Mouse (Mus musculus): ENCODE results near the gene Sowahc. TPM values are rescaled to one million over a fixed set of nuclear protein-coding genes. Genes with fewer than 3 reads are reported as not detected.

Sowahc gene
- polyA plus RNA-seq, 1 experiment from 2014 or later = 2.5 TPM

GRCm38 (mm10) chr10:59253541-59254079 is 31.9 kb downstream of the Sowahc start:
- H3K36me3 ChIP-seq (replicated peaks) = no peaks in the 10 kb centered on the region
- no peaks in the 10 kb centered on the region for H3K27me3 ChIP-seq
- H3K4me3 ChIP-seq (replicated peaks) = no peak overlapping the region
- no peaks in the 10 kb centered on the region for H3K9me3 ChIP-seq (replicated peaks)
- no peak overlapping the region for H3K27ac ChIP-seq (replicated peaks)
- peaks cover 6% of the 10 kb centered on the region; the same call in 1 of the 2 replicates for H3K4me1 ChIP-seq (replicated peaks)
- H3K9ac ChIP-seq = no peak overlapping the region
- no peak for ATAC-seq (ENCODE audit: insufficient read depth)
- WGBS (ENCODE audit: insufficient replicate concordance) = 61% methylated on average over 8 of the region's 8 CpGs
- no peak overlapping the region for H3K4me2 ChIP-seq

GRCm38 (mm10) chr10:59256533-59256932 is 34.8 kb downstream of the Sowahc start:
- Histone ChIP-seq H3K4me3 (replicated peaks) (no peak overlapping the region), H3K36me3 (replicated peaks) (no peaks in the 10 kb centered on the region), H3K27ac (replicated peaks) (no peak overlapping the region), H3K9ac (no peak overlapping the region), H3K9me3 (replicated peaks) (no peaks in the 10 kb centered on the region), H3K4me1 (replicated peaks) (peaks cover 6% of the 10 kb centered on the region; the same call in 1 of the 2 replicates), H3K27me3 (no peaks in the 10 kb centered on the region), H3K4me2 (no peak overlapping the region)
- 81% methylated on average over 2 of the region's 2 CpGs for WGBS (ENCODE audit: insufficient replicate concordance)
- ATAC-seq (ENCODE audit: insufficient read depth) = no peak

GRCm38 (mm10) chr10:59259572-59259971 is 37.8 kb downstream of the Sowahc start:
- Histone ChIP-seq H3K9me3 (replicated peaks) (no peaks in the 10 kb centered on the region), H3K9ac (no peak overlapping the region), H3K27ac (replicated peaks) (no peak overlapping the region), H3K27me3 (no peaks in the 10 kb centered on the region), H3K4me3 (replicated peaks) (no peak overlapping the region), H3K36me3 (replicated peaks) (no peaks in the 10 kb centered on the region), H3K4me2 (no peak overlapping the region), H3K4me1 (replicated peaks) (peaks cover 21% of the 10 kb centered on the region)
- WGBS (ENCODE audit: insufficient replicate concordance) = 73% methylated on average over 6 of the region's 6 CpGs
- ATAC-seq (ENCODE audit: insufficient read depth) = no peak

- peaks cover 29% of the 10 kb centered on the region for H3K4me1 ChIP-seq (replicated peaks)
- H3K4me3 ChIP-seq (replicated peaks) = no peak overlapping the region
- H3K36me3 ChIP-seq (replicated peaks) = no peaks in the 10 kb centered on the region
- no peaks in the 10 kb centered on the region for H3K27me3 ChIP-seq
- H3K9me3 ChIP-seq (replicated peaks) = no peaks in the 10 kb centered on the region
- WGBS (ENCODE audit: insufficient replicate concordance) = 67% methylated on average over 3 of the region's 3 CpGs
- H3K4me2 ChIP-seq = no peak overlapping the region
- no peak overlapping the region for H3K9ac ChIP-seq
- H3K27ac ChIP-seq (replicated peaks) = no peak overlapping the region
- no peak for ATAC-seq (ENCODE audit: insufficient read depth)
Measured at GRCm38 (mm10) chr10:59261603-59262002, 39.9 kb downstream of the Sowahc start.

GRCm38 (mm10) chr10:59262021-59262420 is 40.3 kb downstream of the Sowahc start:
- H3K27ac ChIP-seq (replicated peaks) = no peak overlapping the region
- H3K9ac ChIP-seq = no peak overlapping the region
- no peaks in the 10 kb centered on the region for H3K36me3 ChIP-seq (replicated peaks)
- H3K4me1 ChIP-seq (replicated peaks) = peaks cover 29% of the 10 kb centered on the region
- no peaks in the 10 kb centered on the region for H3K27me3 ChIP-seq
- H3K4me2 ChIP-seq = no peak overlapping the region
- 68% methylated on average over 1 of the region's 1 CpGs for WGBS (ENCODE audit: insufficient replicate concordance)
- no peaks in the 10 kb centered on the region for H3K9me3 ChIP-seq (replicated peaks)
- ATAC-seq (ENCODE audit: insufficient read depth) = no peak
- H3K4me3 ChIP-seq (replicated peaks) = no peak overlapping the region

- H3K36me3 ChIP-seq (replicated peaks) = no peaks in the 10 kb centered on the region
- H3K4me3 ChIP-seq (replicated peaks) = no peak overlapping the region
- no peak for ATAC-seq (ENCODE audit: insufficient read depth)
- WGBS (ENCODE audit: insufficient replicate concordance) = 47% methylated on average over 7 of the region's 7 CpGs
- H3K9me3 ChIP-seq (replicated peaks) = no peaks in the 10 kb centered on the region
- peaks cover 34% of the 10 kb centered on the region for H3K4me1 ChIP-seq (replicated peaks)
- H3K27me3 ChIP-seq = no peaks in the 10 kb centered on the region
- no peak overlapping the region for H3K4me2 ChIP-seq
- H3K9ac ChIP-seq = no peak overlapping the region
- peak overlapping the region; percentile 19; the same call in 1 of the 2 replicates for H3K27ac ChIP-seq (replicated peaks)
Measured at GRCm38 (mm10) chr10:59262979-59263378, 41.2 kb downstream of the Sowahc start.

- 0 out of 2 replicates have a peak overlapping the region, but pooled peaks have one; percentile 33 for H3K27ac ChIP-seq (replicated peaks)
- peak; percentile 35 for ATAC-seq (ENCODE audit: insufficient read depth)
Measured at GRCm38 (mm10) chr10:59265067-59265466, 43.3 kb downstream of the Sowahc start.

GRCm38 (mm10) chr10:59265674-59266073 is 43.9 kb downstream of the Sowahc start:
- H3K4me3 ChIP-seq (replicated peaks) = no peak overlapping the region
- H3K4me2 ChIP-seq = no peak overlapping the region; the same call in 1 of the 2 replicates
- ATAC-seq (ENCODE audit: insufficient read depth) = peak; percentile 24; the same call in 1 of the 2 replicates

More at GRCm38 (mm10) chr10:59265067-59265466, 43.3 kb downstream of the Sowahc start:
- Histone ChIP-seq H3K27me3 (no peaks in the 10 kb centered on the region), H3K9ac (no peak overlapping the region), H3K4me1 (replicated peaks) (peaks cover 38% of the 10 kb centered on the region), H3K4me3 (replicated peaks) (no peak overlapping the region), H3K36me3 (replicated peaks) (no peaks in the 10 kb centered on the region), H3K4me2 (no peak overlapping the region), H3K9me3 (replicated peaks) (no peaks in the 10 kb centered on the region)
- 8% methylated on average over 7 of the region's 7 CpGs for WGBS (ENCODE audit: insufficient replicate concordance)

GRCm38 (mm10) chr10:59266097-59266496 is 44.3 kb downstream of the Sowahc start:
- Histone ChIP-seq H3K4me3 (replicated peaks) (no peak overlapping the region), H3K4me1 (replicated peaks) (peaks cover 44% of the 10 kb centered on the region), H3K27me3 (no peaks in the 10 kb centered on the region), H3K27ac (replicated peaks) (peak overlapping the region; percentile 62), H3K9ac (no peak overlapping the region), H3K4me2 (no peak overlapping the region), H3K36me3 (replicated peaks) (no peaks in the 10 kb centered on the region), H3K9me3 (replicated peaks) (no peaks in the 10 kb centered on the region)
- ATAC-seq (ENCODE audit: insufficient read depth) = no peak
- 63% methylated on average over 1 of the region's 1 CpGs for WGBS (ENCODE audit: insufficient replicate concordance)

More at GRCm38 (mm10) chr10:59265674-59266073, 43.9 kb downstream of the Sowahc start:
- no peaks in the 10 kb centered on the region for H3K27me3 ChIP-seq
- H3K27ac ChIP-seq (replicated peaks) = peak overlapping the region; percentile 62
- H3K9me3 ChIP-seq (replicated peaks) = no peaks in the 10 kb centered on the region
- WGBS (ENCODE audit: insufficient replicate concordance) = 19% methylated on average over 4 of the region's 4 CpGs
- H3K36me3 ChIP-seq (replicated peaks) = no peaks in the 10 kb centered on the region
- H3K9ac ChIP-seq = no peak overlapping the region
- peaks cover 41% of the 10 kb centered on the region for H3K4me1 ChIP-seq (replicated peaks)

- 69% methylated on average over 2 of the region's 2 CpGs for WGBS (ENCODE audit: insufficient replicate concordance)
- Histone ChIP-seq H3K36me3 (replicated peaks) (no peaks in the 10 kb centered on the region), H3K4me3 (replicated peaks) (no peak overlapping the region), H3K27me3 (no peaks in the 10 kb centered on the region), H3K4me1 (replicated peaks) (peaks cover 44% of the 10 kb centered on the region), H3K27ac (replicated peaks) (no peak overlapping the region), H3K9me3 (replicated peaks) (no peaks in the 10 kb centered on the region), H3K4me2 (no peak overlapping the region), H3K9ac (no peak overlapping the region)
- ATAC-seq (ENCODE audit: insufficient read depth) = no peak
Measured at GRCm38 (mm10) chr10:59267275-59267674, 45.5 kb downstream of the Sowahc start.

GRCm38 (mm10) chr10:59268109-59268508 is 46.4 kb downstream of the Sowahc start:
- Histone ChIP-seq H3K36me3 (replicated peaks) (no peaks in the 10 kb centered on the region), H3K4me3 (replicated peaks) (no peak overlapping the region), H3K4me1 (replicated peaks) (peaks cover 37% of the 10 kb centered on the region), H3K9ac (no peak overlapping the region), H3K4me2 (no peak overlapping the region), H3K27ac (replicated peaks) (no peak overlapping the region), H3K9me3 (replicated peaks) (no peaks in the 10 kb centered on the region), H3K27me3 (no peaks in the 10 kb centered on the region)
- 44% methylated on average over 4 of the region's 4 CpGs for WGBS (ENCODE audit: insufficient replicate concordance)
- no peak for ATAC-seq (ENCODE audit: insufficient read depth)

- H3K9me3 ChIP-seq (replicated peaks) = no peaks in the 10 kb centered on the region
- no peaks in the 10 kb centered on the region for H3K27me3 ChIP-seq
- WGBS (ENCODE audit: insufficient replicate concordance) = 38% methylated on average over 3 of the region's 3 CpGs
- H3K36me3 ChIP-seq (replicated peaks) = no peaks in the 10 kb centered on the region
- no peak overlapping the region for H3K9ac ChIP-seq
- H3K27ac ChIP-seq (replicated peaks) = no peak overlapping the region
- no peak overlapping the region for H3K4me2 ChIP-seq
- no peak for ATAC-seq (ENCODE audit: insufficient read depth)
- peaks cover 36% of the 10 kb centered on the region for H3K4me1 ChIP-seq (replicated peaks)
- H3K4me3 ChIP-seq (replicated peaks) = no peak overlapping the region
Measured at GRCm38 (mm10) chr10:59268754-59269153, 47.0 kb downstream of the Sowahc start.
